Mouse (Mus musculus) heart, embryonic 13.5 days (tissue): ENCODE data around the gene Clec2e. TPM values are rescaled to one million over a fixed set of nuclear protein-coding genes. Genes with fewer than 3 reads are reported as not detected.

Experiments
- polyA plus RNA-seq: library from polyadenylated mRNA; unstranded; fragments of >200 nt; fragmentation: Nextera tagmentation; extraction: Ambion mirVana; gene quantifications from 2 replicates; pipeline ENCODE4 v1.2.1, GENCODE M21; 2015

Gene Clec2e
- polyA plus RNA-seq, 1 experiment from 2014 or later: not detected

Other genes with a start within 250 kb of the Clec2e start
- gene Clec2i, start 213.3 kb downstream of the Clec2e start, polyA plus RNA-seq: not detected in 2 replicates
- 0.45 and 0.60 TPM in 2 replicates for gene BC035044, start 209.8 kb downstream of the Clec2e start, polyA plus RNA-seq
- not detected in 2 replicates for gene Clec2g, start 166.5 kb downstream of the Clec2e start, polyA plus RNA-seq
- not detected in 2 replicates for gene Klrb1f, start 55.0 kb downstream of the Clec2e start, polyA plus RNA-seq
- 0.11 and 0.20 TPM in 2 replicates for gene Clec2d, start 79.7 kb upstream of the Clec2e start, polyA plus RNA-seq
- gene Cd69, start 174.5 kb upstream of the Clec2e start, polyA plus RNA-seq: 0.14 TPM in 1 of 2 replicates, not detected in the other
- not detected in 2 replicates for gene 4922502D21Rik, start 230.9 kb upstream of the Clec2e start, polyA plus RNA-seq
- 0.66 and 0.86 TPM in 2 replicates for gene Clec12a, start 241.8 kb upstream of the Clec2e start, polyA plus RNA-seq